Mouse (Mus musculus): ENCODE results near the gene Dock9.

GRCm38 (mm10) chr14:121641271-121641670, 156.4 kb downstream of the Dock9 start:
- no peak for TF ChIP-seq POLR2A (IDR thresholded peaks at IDR 0.05; ENCODE audit: borderline replicate concordance, low read depth, low read length)
- TF ChIP-seq CTCF (IDR thresholded peaks at IDR 0.05; ENCODE audit: low read depth, low read length): no peak
